Mouse (Mus musculus): ENCODE results near the gene Nt5dc1.

Nt5dc1 gene

DNA sequence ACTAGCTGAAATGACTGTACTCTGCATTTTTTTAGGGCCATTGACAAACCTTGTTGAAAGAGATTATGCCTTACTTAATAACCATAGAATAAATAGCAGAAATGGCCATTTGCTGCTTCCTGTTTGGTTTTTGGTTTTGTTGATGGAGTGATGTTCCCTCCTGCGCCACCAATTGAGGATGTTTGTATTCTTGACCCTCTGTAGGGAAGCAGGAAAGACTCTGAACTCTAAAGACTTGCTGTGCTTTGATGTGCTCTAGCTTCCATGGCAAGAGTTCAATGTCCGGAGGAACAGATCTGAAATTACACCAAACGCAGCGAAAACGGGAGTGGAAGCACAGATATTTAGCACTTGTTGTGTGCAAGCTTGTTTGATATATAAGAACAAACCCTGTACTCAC is 173.6 kb downstream of the Nt5dc1 start:
- in situ Hi-C loops (cut with MboI, MseI), result loop anchor here in 1 of 2 experiments (10.0 kb wide), 1 partner anchor 1880 kb away; no protein-coding TSS in a partner anchor

- in situ Hi-C loops (cut with MboI, MseI), result no loop called here
These were observed 179.8 kb downstream of the Nt5dc1 start for GRCm38 (mm10) chr10:34238536-34238935.

All from T-helper 17 cell (primary cell).